Mouse (Mus musculus): Measurements from ENCODE around the gene Prdx5. TPM values are rescaled to one million over a fixed set of nuclear protein-coding genes. Genes with fewer than 3 reads are reported as not detected.
A peak's percentile ranks its signal among the peaks of the same experiment; 100 is the strongest.

Prdx5 gene
- total RNA-seq, 1 experiment from 2014 or later: 936 TPM

DNA sequence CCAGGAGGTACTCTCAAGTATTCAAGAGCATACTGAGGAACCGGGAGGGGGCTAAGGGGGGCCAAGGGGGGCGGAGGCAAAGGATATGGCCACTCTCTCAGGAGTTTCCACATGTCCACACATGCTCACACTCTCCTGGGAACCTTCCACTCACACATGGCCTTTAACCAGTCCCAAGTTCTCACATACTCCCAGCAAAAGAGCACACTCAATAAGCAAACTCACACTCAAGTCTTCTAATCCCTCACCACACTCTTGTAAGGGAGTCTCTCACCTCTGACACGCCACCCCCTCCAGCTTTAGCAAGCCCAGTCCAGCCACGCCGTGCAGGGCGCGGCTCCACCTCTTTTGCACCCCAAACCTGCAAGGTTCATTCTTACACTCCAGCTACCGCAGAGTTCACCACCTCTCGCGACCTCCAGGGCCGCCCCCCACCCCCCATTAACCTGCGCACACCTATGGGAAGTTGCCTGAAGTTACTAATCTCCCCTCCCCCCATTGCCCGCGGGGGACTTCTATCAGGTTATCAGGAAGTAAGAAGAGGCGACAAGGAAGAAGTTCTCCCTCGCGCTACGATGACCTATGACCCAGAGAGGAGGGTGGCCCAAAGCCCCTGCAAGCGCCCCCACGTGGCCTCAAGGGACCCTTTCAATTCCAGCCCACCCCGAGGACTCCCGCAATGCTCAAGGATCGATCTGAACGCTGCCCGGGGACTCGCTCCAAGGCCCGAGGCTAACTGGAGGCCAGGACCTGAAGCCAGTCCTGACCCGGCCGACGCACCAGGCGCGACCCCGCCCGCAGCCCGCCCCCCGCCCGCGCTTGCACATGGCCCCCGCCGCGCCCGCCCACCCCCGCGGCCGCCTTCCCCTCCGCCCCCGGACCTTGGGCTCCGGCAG lies 11.1 kb upstream of the Prdx5 start:
- ATAC-seq (replicated peaks; ENCODE audit: insufficient number of reproducible peaks, low FRiP score, low TSS enrichment, poor library complexity, severe bottlenecking): 0 out of 2 replicates have a peak, but pooled peaks have one; percentile 6

DNA sequence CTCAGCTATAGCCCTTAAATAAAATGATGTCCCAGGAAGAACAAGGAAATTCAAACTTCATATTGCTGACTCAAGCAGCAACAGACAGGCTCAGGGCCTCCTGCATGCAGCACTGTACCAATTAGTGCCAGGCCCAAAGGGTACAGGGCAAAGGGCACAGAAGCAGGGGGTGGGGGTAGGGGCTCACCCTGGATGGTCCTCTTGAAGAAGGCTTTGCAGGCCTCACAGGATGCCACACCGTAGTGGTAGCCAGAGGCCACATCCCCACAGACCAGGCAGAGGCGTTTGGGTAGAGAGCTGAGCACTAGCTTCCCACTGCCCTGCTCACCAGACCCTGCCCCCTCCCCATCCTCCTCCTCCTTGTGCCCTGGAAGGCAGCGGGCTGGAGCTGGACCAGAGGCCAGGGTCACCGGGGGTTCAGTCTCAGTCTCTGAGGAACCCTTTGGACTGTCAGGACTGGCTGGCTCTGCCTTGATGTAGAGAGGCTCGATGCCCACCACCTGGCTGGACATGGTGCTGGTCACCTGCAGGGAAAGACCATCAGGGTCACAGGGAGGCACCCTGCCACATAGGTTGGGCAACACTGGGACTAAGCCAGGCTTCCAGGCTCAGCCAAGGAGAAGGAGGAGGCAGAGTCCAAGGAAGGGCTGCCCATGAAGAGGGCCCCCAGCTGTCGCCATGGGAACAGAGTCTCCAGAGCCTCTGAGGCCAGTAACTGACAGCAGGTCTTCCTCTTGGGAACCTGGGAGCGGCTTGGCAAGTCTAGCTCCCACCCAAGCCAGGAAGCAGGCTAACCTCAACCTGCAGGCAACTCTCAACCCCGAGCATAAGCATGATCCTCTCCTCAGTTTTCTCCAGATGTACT lies 10.2 kb upstream of the Prdx5 start:
- no peak for ATAC-seq (replicated peaks; ENCODE audit: insufficient number of reproducible peaks, low FRiP score, low TSS enrichment, poor library complexity, severe bottlenecking)

DNA sequence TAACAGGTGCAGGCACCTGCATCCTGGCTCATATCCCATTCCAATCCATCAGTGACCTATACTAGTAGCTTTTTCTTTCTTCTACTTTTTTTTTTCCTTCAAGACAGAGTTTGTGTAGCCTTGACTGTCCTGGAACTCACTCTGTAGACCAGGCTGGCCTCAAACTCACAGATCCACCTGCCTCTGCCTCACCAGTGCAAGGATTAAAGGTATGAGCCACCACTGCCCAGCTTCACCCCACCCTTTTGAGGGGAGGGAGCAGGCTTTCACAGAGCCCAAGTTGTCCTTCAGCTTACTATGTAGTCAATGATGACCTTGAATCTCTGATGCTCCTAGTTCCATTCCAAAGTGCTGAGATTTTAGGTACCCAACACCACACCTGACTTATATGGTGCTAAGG lies 9.5 kb upstream of the Prdx5 start:
- no peak for ATAC-seq (replicated peaks; ENCODE audit: insufficient number of reproducible peaks, low FRiP score, low TSS enrichment, poor library complexity, severe bottlenecking)

DNA sequence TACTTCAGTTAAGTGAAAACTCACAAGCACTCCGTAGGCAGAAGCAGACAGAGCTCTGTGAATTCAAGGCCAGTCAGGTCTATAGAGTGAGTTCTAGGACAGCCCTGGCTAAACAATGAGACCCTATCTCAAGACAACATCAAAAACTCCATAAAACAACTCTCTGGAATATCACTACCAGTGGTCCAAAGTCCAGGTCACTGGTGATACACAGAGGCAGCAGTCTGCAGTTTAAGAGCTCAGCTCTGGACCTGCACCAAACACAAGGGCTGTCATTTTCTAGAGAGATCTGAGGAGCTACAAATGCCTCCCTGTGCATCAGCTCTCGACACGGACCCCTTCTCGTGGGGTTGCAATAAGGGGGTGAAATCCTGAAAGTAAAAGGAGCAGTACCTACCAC lies 8.4 kb upstream of the Prdx5 start:
- ATAC-seq (replicated peaks; ENCODE audit: insufficient number of reproducible peaks, low FRiP score, low TSS enrichment, poor library complexity, severe bottlenecking): no peak

DNA sequence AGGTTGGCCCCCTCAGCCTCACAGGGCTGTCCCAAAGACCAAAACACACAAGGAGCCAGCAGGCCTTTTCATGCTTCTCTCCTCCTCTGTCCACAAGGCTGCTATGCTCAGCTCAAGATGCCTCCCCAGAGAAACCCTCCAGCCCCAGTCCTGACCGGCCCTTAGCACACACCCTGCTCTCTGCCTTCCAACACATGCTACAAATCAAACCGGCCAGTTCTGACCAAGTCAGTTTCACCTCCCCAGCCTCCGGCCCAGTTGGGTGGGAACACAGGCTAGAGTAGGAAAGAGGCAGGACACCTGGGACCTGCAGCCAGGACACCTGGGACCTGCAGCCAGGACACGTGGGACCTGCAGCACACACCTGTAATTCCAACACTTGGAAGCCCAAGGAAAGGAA lies 6.6 kb upstream of the Prdx5 start:
- no peak for ATAC-seq (replicated peaks; ENCODE audit: insufficient number of reproducible peaks, low FRiP score, low TSS enrichment, poor library complexity, severe bottlenecking)

DNA sequence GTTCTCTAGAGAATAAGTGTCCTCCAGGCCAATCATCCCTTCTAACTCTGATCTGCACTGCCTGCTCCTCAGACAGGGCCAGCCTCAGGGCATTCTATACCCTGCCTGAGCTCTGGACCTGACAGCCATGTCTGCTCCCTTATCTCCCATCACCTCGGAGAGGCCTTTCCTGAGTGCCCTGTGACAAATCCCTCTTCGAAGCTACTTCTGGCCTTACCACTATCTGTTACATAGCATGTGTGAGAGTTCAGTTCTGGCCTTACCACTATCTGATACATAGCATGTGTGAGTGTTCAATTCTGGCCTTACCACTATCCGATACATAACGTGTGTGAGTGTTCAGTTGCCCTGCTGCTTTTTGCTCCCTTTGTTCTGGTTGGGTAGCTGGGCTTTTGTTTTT lies 5.4 kb upstream of the Prdx5 start:
- ATAC-seq (replicated peaks; ENCODE audit: insufficient number of reproducible peaks, low FRiP score, low TSS enrichment, poor library complexity, severe bottlenecking): no peak

DNA sequence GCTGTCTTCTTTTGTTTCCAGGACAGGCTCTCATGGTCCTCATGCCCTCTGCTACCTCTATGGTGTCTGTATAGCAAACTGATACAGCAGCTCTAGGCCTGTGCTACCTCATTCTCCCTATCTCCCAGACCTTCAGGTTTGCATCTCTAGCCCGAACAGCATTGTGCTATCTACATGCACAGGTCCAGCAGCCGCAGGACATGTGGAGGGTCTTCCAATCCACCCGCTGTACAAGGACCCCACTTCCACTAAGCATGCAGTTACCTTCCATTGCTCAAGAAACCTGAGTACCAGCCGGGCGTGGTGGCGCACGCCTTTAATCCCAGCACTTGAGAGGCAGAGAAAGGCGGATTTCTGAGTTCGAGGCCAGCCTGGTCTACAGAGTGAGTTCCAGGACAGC lies 4.6 kb upstream of the Prdx5 start:
- ATAC-seq (replicated peaks; ENCODE audit: insufficient number of reproducible peaks, low FRiP score, low TSS enrichment, poor library complexity, severe bottlenecking): no peak

DNA sequence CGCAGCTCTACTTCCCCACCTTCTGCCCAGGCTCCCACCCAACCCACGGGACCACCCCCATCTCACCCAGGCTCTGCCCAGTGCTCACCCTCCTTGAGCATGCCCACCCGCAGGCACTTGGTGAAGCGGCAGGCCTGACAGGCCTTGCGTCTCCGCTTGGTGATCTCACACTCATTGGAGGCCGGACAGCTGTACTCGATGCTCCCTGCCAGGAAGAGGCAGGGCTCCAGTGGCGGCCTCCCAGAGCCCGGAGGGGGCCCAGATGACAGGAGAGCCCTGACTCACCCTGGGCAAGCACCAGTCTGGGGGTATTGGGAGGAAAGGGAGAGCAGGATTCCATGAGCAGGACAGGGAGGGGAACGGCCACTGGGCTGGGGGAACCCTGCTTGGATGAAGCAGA lies 4.1 kb upstream of the Prdx5 start:
- no peak for ATAC-seq (replicated peaks; ENCODE audit: insufficient number of reproducible peaks, low FRiP score, low TSS enrichment, poor library complexity, severe bottlenecking)

DNA sequence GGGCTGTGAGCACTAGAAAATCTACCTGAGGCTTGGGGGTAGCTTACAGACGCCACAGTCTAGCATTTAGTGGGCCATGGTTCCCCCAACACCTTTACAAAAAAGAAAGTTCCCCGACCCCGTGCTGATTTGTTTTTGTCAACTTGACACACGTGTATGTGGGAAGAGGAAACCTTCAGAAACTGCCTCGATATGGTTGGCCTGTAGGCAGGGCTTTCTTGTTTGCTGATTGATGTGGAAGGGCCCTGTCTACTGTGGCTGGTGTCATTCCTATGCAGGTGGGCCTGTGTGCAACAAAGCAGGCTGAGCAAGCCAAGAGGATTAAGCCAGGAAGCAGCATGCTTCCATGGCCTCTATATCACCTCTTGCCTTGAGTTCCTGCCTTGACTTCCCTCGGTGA lies 3.1 kb upstream of the Prdx5 start:
- ATAC-seq (replicated peaks; ENCODE audit: insufficient number of reproducible peaks, low FRiP score, low TSS enrichment, poor library complexity, severe bottlenecking): no peak

DNA sequence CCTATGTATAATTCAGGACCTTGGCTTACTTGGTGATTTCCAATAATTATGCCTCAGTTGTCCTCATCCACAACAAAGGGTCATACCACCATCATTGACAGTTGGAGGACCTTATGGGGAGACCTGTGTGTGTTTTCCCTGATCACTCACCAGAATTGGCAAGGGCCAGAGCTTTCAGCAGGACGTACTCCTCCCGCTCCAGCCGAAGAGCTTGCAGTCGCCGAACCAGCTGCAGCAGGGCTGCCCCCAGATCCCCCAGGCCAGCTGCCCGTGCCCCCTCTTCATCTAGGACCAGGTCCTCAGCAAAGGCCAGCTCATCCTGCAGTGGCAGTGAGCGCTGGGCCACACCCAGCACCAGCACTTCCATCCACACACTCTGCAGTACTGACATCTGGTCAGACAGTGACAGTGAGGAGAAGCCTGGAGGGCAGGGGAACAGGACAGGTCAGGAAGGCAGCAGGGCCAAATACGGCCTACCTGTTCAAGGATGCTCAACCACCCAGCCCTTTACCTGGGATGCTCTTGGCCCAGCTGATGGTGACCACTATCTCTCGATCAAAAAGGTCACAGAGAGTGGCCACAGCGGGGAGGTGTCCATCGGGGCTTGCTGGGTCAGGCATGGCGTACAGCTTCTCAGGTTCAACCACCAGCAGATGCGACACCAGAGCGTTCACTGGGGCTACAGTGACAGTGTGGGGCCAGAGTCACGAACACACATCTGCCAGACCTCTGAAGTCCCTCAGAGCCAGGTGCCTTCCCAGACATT lies 2.5 kb upstream of the Prdx5 start:
- ATAC-seq (replicated peaks; ENCODE audit: insufficient number of reproducible peaks, low FRiP score, low TSS enrichment, poor library complexity, severe bottlenecking): no peak

DNA sequence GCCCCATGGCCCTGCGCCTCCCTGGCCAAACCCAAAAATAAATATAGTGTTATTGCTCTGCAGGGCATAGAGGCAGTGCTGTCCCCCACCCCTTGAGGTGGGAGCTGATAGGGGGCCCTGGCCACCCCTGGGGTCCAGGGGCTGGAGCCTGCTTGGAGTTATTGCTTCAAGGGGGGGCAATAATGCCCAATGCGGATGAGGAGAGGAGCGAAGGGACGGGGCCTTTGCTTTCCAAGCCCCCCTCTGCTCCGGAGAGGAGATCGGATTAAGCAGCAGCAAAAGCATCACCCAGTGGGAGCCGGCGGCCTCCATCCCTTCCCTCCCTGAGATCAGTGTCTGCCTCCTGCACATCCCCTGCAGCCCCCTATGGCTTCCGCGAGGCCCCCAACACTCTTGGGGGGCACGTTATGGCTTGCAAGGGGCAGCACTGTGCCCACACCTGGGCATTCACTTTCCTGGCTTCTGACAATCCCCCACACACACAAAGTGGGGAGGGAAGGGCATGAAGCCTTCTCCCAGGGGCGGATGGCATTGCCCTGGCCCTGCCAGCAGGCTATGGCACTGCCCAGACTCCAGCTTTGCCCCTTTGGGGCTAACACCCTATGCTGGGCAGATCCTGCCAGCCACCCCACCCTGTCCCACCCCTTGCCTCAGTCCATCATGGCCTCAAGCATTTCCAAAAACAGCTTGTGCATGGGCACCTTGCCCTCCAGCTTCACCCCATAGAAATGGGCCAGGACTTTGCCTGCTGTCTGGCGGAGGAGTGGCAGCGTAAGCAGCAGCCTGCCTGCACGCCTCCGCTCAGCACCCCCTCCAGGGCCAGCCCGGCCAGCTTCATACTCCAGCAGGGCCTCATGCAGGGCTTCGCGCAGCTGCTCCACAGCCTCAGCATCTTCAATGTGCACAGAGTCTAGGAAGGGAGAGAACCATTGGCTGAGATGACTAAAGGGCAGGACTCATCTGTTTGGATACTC lies 1.5 kb upstream of the Prdx5 start:
- no peak for ATAC-seq (replicated peaks; ENCODE audit: insufficient number of reproducible peaks, low FRiP score, low TSS enrichment, poor library complexity, severe bottlenecking)

DNA sequence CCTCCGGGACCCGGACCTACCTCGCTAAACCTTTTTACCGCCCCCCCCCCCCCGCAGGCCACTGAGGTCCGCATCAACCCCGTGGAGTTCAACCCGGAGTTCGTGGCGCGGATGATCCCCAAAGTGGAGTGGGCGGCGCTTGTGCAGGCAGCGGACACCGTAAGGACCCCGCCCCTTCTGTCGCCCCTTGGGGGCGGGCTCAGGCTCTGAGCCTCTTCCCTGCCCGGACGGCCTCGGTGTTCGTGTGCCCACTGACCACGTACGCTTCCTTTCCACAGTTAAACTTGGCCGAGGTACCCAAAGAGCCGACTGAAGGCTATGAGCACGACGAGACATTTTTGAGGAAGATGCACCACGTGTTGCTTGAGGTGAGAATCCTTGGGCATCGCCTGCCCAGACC lies 400 bp upstream of the Prdx5 start:
- ATAC-seq (replicated peaks; ENCODE audit: insufficient number of reproducible peaks, low FRiP score, low TSS enrichment, poor library complexity, severe bottlenecking): peak; percentile 21

DNA sequence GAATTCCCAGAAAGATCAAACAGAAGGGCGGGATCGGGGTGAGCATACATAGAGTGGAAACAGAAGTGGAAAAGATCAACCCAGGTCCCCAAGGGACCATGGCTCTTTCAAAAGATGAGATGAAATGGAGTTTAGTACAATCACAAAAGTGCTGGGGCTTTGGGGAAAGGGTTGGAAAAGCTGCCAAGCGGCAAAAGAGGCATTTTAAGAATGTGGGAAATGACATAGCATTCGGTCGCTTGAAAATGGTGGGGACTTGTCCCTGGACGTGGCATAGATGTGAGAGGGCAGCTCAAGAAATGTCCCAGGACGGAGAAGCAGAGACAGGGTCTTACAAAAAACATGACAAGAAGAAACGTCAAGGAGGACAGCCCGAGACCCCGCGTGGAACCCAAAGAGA lies 885 bp downstream of the Prdx5 start:
- ATAC-seq (replicated peaks; ENCODE audit: insufficient number of reproducible peaks, low FRiP score, low TSS enrichment, poor library complexity, severe bottlenecking): no peak

DNA sequence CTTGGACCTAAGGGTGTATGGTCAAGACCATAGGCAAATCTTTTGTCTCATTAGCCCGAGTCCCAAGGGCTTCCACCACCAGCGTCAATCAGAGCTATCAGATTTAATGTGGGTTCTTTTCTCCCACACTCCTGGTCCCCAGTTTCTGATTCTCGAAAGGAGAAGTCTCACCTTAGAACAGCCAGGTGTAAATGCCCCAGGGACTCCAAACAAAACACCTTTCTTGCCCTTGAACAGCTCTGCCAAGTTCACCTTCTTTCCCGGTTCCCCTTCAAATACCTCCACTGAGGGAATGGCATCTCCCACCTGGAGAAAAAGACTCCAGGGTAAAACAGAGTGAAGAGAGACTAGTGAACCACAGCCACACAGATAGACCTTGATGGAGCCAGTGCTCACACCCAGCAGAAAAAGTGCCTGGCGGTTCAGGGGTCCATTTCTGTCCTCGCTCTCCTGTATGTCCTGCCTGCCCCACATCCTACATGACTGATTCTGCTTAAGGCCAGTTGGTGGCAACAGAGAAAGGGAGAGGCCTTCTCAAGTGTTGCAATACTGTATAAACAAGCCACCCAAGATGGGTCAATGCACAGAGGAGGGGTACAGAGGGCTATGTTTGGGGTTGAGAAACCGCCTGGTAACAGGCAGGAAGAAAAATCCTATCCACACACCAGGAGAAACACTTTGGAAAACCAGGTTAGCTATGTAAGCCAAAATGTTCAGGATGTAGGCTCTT lies 1.9 kb downstream of the Prdx5 start:
- no peak for ATAC-seq (replicated peaks; ENCODE audit: insufficient number of reproducible peaks, low FRiP score, low TSS enrichment, poor library complexity, severe bottlenecking)

DNA sequence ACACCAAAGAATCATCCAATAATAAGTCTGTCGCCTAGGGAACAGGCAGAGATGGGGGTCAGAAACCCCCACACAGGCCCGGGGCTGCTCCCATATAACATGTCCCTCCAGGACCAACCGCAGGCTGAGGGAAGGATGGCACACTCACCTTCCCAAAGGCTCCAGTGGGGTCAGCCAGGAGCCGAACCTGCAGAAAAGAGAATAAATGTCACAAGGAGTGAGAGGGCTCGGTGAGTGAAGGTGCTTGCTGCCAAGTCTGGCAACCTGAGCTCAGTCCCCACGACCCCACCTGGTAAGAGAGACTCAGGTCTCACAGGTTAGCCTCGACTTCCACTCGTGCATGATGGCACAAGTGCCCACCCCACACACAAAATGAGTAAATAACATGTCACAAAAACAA lies 2.8 kb downstream of the Prdx5 start:
- no peak for ATAC-seq (replicated peaks; ENCODE audit: insufficient number of reproducible peaks, low FRiP score, low TSS enrichment, poor library complexity, severe bottlenecking)

DNA sequence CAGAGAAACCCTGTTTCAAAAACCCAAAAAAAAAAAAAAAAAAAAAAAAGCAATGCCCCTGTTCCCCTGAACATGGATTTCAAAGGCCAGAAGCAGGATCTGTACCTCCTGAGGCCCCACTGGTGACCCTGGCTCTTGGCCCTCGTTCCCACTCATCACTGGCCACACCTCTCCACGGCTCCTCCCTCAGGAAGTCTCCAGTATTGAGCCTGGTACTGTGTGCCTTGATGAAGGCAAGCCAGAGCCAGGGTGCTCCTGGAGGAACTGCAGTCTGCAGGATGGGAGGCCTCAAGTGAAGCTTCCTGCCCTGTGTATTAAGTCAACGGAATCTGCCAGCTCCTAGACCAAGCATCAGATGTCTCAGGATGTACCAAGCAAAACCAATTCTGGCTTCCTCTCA lies 3.7 kb downstream of the Prdx5 start:
- ATAC-seq (replicated peaks; ENCODE audit: insufficient number of reproducible peaks, low FRiP score, low TSS enrichment, poor library complexity, severe bottlenecking): no peak

DNA sequence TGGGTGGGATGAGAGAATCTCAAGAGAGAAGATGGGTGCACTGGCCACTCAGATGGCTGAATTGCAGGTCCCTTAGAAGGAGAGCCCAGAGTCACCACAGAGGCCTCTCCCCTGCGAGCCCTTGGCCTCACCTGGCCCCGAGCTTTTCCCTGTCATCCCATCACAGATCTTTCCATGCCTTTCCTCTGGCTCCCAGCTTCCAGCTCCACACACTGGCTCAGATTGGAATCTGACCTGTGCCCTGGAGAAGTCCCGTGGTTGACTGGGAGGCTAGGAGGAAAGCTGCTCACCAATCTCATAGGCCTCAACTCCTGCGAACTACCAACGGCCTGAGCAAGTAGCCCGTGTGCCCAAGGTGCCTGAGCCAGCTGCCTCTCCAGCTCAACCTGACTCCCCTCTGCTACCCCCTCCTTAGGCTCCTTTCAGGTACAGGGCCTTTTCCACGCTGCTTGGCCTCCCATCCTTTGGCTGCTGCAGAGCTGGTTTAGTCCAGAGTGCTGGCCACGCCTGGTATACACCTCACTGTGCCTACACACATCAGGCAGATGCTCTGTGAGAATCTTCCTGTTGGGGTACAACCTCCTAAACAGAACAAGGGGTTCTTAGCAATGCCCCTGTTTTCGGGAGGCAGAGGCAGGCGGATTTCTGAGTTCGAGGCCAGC lies 4.3 kb downstream of the Prdx5 start:
- no peak for ATAC-seq (replicated peaks; ENCODE audit: insufficient number of reproducible peaks, low FRiP score, low TSS enrichment, poor library complexity, severe bottlenecking)

All from monocyte, adult 5-6 weeks (primary cell).